15 mouse cellular contexts compared by ENCODE assay signal in genomic region chr8:87967866-87968620, GRCm38 (mm10). TPM values are rescaled to one million over a fixed set of nuclear protein-coding genes. Genes with fewer than 3 reads are reported as not detected.
DNase-seq lines count a peak whose midpoint lies in the region; ATAC-seq and TF ChIP-seq lines count a peak whose summit lies in the region.
"Had no signal": no experiment of that assay in that cellular context is flagged by ENCODE, and none has a peak within 500 bp of the region (broad histone marks: within the 10 kb centered on the region; RNA-seq: fewer than 3 reads in every experiment).

No protein-coding gene starts in this region.

- H3K27ac ChIP-seq in hindbrain, embryonic 10.5 days = peak overlapping the region; percentile 77
- no peak overlapping the region for H3K27ac ChIP-seq in hindbrain, embryonic 14.5 days
- H3K27ac ChIP-seq in hindbrain, embryonic 15.5 days (replicated peaks) = 0 out of 2 replicates have a peak overlapping the region, but pooled peaks have one; percentile 37
- 0 out of 2 replicates have a peak overlapping the region, but pooled peaks have one; percentile 21 for H3K27ac ChIP-seq in midbrain, embryonic 15.5 days
- H3K27ac ChIP-seq in thymus, adult 2 months (ENCODE audit: control insufficient read depth, insufficient read depth, low read length) = no peak overlapping the region
- H3K27ac ChIP-seq: heart, embryonic 15.5 days; neural tube, embryonic 12.5 days had no signal

- no peak for DNase-seq in hindbrain, embryonic 10.5 days (ENCODE audit: low spot score)
- no peak for DNase-seq in hindbrain, embryonic 14.5 days (ENCODE audit: low spot score)
- DNase-seq in ZHBTc4 (ENCODE audit: low read depth, low spot score) = peak; percentile 53
- DNase-seq in thymus, adult 2 months = no peak
- DNase-seq in spleen, adult 12 weeks (ENCODE audit: low spot score) = no peak
- DNase-seq: cerebellum, adult 11-12 months; gastrocnemius, postnatal 25 days; left cerebral cortex, postnatal 4 days; lung, embryonic 14.5 days had no signal

- TF ChIP-seq CTCF in thymus, adult 2 months (IDR thresholded peaks at IDR 0.05; ENCODE audit: borderline replicate concordance, control insufficient read depth, extremely low read depth, insufficient read depth, low read length, poor library complexity) = no peak

- TF ChIP-seq POLR2A in thymus, adult 2 months (IDR thresholded peaks at IDR 0.05; ENCODE audit: control insufficient read depth, extremely low read depth, insufficient read depth, low read length, poor library complexity) = no peak

- ATAC-seq in hindbrain, embryonic 14.5 days (ENCODE audit: low FRiP score) = no peak
- no peak for ATAC-seq in hindbrain, embryonic 15.5 days (ENCODE audit: low FRiP score, low read depth)
- no peak for ATAC-seq in midbrain, embryonic 15.5 days (replicated peaks)
- ATAC-seq: inflammation-experienced regulatory T-cells, adult 6 months had no signal

- no peaks in the 10 kb centered on the region for H3K9me3 ChIP-seq in hindbrain, embryonic 10.5 days
- no peaks in the 10 kb centered on the region for H3K9me3 ChIP-seq in hindbrain, embryonic 14.5 days (ENCODE audit: control insufficient read depth, low read length)
- H3K9me3 ChIP-seq in hindbrain, embryonic 15.5 days = no peaks in the 10 kb centered on the region
- H3K9me3 ChIP-seq in midbrain, embryonic 15.5 days = no peaks in the 10 kb centered on the region
- H3K9me3 ChIP-seq: heart, embryonic 15.5 days; megakaryocyte, embryonic 14.5 days; neural tube, embryonic 12.5 days had no signal

- peaks cover 15% of the 10 kb centered on the region; the same call in 1 of the 2 replicates for H3K27me3 ChIP-seq in hindbrain, embryonic 10.5 days (ENCODE audit: insufficient read depth, poor library complexity, severe bottlenecking)
- H3K27me3 ChIP-seq in hindbrain, embryonic 14.5 days (ENCODE audit: control insufficient read depth, insufficient read depth, low read length) = no peaks in the 10 kb centered on the region
- H3K27me3 ChIP-seq in hindbrain, embryonic 15.5 days = no peaks in the 10 kb centered on the region
- no peaks in the 10 kb centered on the region for H3K27me3 ChIP-seq in midbrain, embryonic 15.5 days (replicated peaks)
- H3K27me3 ChIP-seq in thymus, adult 2 months (ENCODE audit: control insufficient read depth, insufficient read depth, low read length) = no peaks in the 10 kb centered on the region; the same call in 1 of the 2 replicates
- H3K27me3 ChIP-seq: neural tube, embryonic 12.5 days had no signal

- 17% methylated on average over 8 of the region's 8 CpGs for WGBS in hindbrain, embryonic 10.5 days
- 23% methylated on average over 8 of the region's 8 CpGs for WGBS in hindbrain, embryonic 14.5 days
- WGBS in hindbrain, embryonic 15.5 days = 33% methylated on average over 8 of the region's 8 CpGs
- 24% methylated on average over 8 of the region's 8 CpGs for WGBS in midbrain, embryonic 15.5 days
- WGBS in thymus, adult 2 months = 75% methylated on average over 8 of the region's 8 CpGs

- no peaks in the 10 kb centered on the region for H3K36me3 ChIP-seq in hindbrain, embryonic 10.5 days
- H3K36me3 ChIP-seq in hindbrain, embryonic 14.5 days (replicated peaks; ENCODE audit: control insufficient read depth, insufficient read depth) = no peaks in the 10 kb centered on the region
- H3K36me3 ChIP-seq in hindbrain, embryonic 15.5 days = no peaks in the 10 kb centered on the region
- no peaks in the 10 kb centered on the region for H3K36me3 ChIP-seq in midbrain, embryonic 15.5 days (replicated peaks)
- H3K36me3 ChIP-seq in thymus, adult 2 months (ENCODE audit: control insufficient read depth, insufficient read depth, low read length) = no peaks in the 10 kb centered on the region
- H3K36me3 ChIP-seq: heart, embryonic 15.5 days; neural tube, embryonic 12.5 days had no signal

- H3K9ac ChIP-seq in hindbrain, embryonic 14.5 days = no peak overlapping the region
- H3K9ac ChIP-seq in hindbrain, embryonic 15.5 days = no peak overlapping the region
- H3K9ac ChIP-seq in midbrain, embryonic 15.5 days = no peak overlapping the region
- H3K9ac ChIP-seq: heart, embryonic 15.5 days; lung, embryonic 14.5 days; neural tube, embryonic 12.5 days had no signal

- H3K4me1 ChIP-seq in hindbrain, embryonic 10.5 days (replicated peaks) = peaks cover 50% of the 10 kb centered on the region
- H3K4me1 ChIP-seq in hindbrain, embryonic 14.5 days (replicated peaks; ENCODE audit: control insufficient read depth, insufficient read depth, low read length) = peaks cover 12% of the 10 kb centered on the region
- peaks cover 17% of the 10 kb centered on the region; the same call in 1 of the 2 replicates for H3K4me1 ChIP-seq in hindbrain, embryonic 15.5 days (replicated peaks)
- H3K4me1 ChIP-seq in midbrain, embryonic 15.5 days = peaks cover 8% of the 10 kb centered on the region
- no peaks in the 10 kb centered on the region for H3K4me1 ChIP-seq in thymus, adult 2 months (replicated peaks; ENCODE audit: control insufficient read depth, insufficient read depth, low read length)
- H3K4me1 ChIP-seq: megakaryocyte, embryonic 14.5 days had no signal

- no peak overlapping the region for H3K4me2 ChIP-seq in hindbrain, embryonic 14.5 days (replicated peaks)
- no peak overlapping the region for H3K4me2 ChIP-seq in hindbrain, embryonic 15.5 days
- no peak overlapping the region for H3K4me2 ChIP-seq in midbrain, embryonic 15.5 days
- H3K4me2 ChIP-seq: heart, embryonic 15.5 days; lung, embryonic 14.5 days; neural tube, embryonic 12.5 days had no signal

- H3K4me3 ChIP-seq in hindbrain, embryonic 10.5 days = no peak overlapping the region
- no peak overlapping the region for H3K4me3 ChIP-seq in hindbrain, embryonic 14.5 days (replicated peaks; ENCODE audit: low read length)
- H3K4me3 ChIP-seq in hindbrain, embryonic 15.5 days = no peak overlapping the region
- no peak overlapping the region for H3K4me3 ChIP-seq in midbrain, embryonic 15.5 days
- H3K4me3 ChIP-seq in thymus, adult 2 months (ENCODE audit: control insufficient read depth, insufficient read depth, low read length) = no peak overlapping the region
- H3K4me3 ChIP-seq: heart, embryonic 15.5 days; megakaryocyte, embryonic 14.5 days; neural tube, embryonic 12.5 days had no signal

RNA-seq across cellular contexts. Expression of gene Zfp423, which starts 8.6 kb away (rescaled TPM):
- polyA plus RNA-seq in hindbrain, embryonic 10.5 days (2016; fragmentation: Nextera tagmentation; extraction: Ambion mirVana) = 32.8 and 41.3 TPM in 2 replicates
- 42.3 and 45.6 TPM in 2 replicates for polyA plus RNA-seq in hindbrain, embryonic 14.5 days (2014; fragmentation: Nextera tagmentation; extraction: Ambion mirVana)
- 28.6 and 33.4 TPM in 2 replicates for polyA plus RNA-seq in hindbrain, embryonic 15.5 days (2015; fragmentation: Nextera tagmentation; extraction: Ambion mirVana)
- polyA plus RNA-seq in midbrain, embryonic 15.5 days (2015; fragmentation: Nextera tagmentation; extraction: Ambion mirVana) = 35.1 and 35.7 TPM in 2 replicates
- 2.5 and 2.7 TPM in 2 replicates for polyA plus RNA-seq in thymus, adult 2 months (2012; rRNA removed)

Comparison
In these comparisons a context has a peak if more than half of its experiments do, and no peak if none do; other contexts are left out.
1. H3K27ac ChIP-seq: peak in hindbrain, embryonic 10.5 days (single experiment), hindbrain, embryonic 15.5 days (single experiment) and midbrain, embryonic 15.5 days (single experiment); none in hindbrain, embryonic 14.5 days (single experiment) and thymus, adult 2 months (single experiment).